Mouse (Mus musculus): ENCODE data around the gene Xpc.

Xpc gene

GRCm38 (mm10) chr6:91515545-91516449, at the start of gene Xpc, which contains the start of gene Lsm3:
Gene Xpc (minus strand): TSS chr6:91515888.
Gene Lsm3 (plus strand): TSS chr6:91515928.
- in situ Hi-C loops (cut with MboI, MseI): loop anchor here in 1 of 2 experiments (5.0 kb wide), 1 partner anchor 73 kb away; no protein-coding TSS in a partner anchor

GRCm38 (mm10) chr6:91563031-91563430, 47.3 kb upstream of the Xpc start:
- in situ Hi-C loops (cut with MboI, MseI): no loop called here

GRCm38 (mm10) chr6:91560186-91560585, 44.5 kb upstream of the Xpc start:
- in situ Hi-C loops (cut with MboI, MseI): no loop called here

- in situ Hi-C loops (cut with MboI, MseI): no loop called here
Measured at GRCm38 (mm10) chr6:91559371-91559770, 43.7 kb upstream of the Xpc start.

GRCm38 (mm10) chr6:91558565-91558964, 42.9 kb upstream of the Xpc start:
- in situ Hi-C loops (cut with MboI, MseI): no loop called here

- in situ Hi-C loops (cut with MboI, MseI): no loop called here
Measured at GRCm38 (mm10) chr6:91552693-91553092, 37.0 kb upstream of the Xpc start.

- in situ Hi-C loops (cut with MboI, MseI): no loop called here
Measured at GRCm38 (mm10) chr6:91551671-91552070, 36.0 kb upstream of the Xpc start.

- in situ Hi-C loops (cut with MboI, MseI): no loop called here
Measured at GRCm38 (mm10) chr6:91549621-91550020, 33.9 kb upstream of the Xpc start.

GRCm38 (mm10) chr6:91547313-91547712, 31.6 kb upstream of the Xpc start:
- in situ Hi-C loops (cut with MboI, MseI): no loop called here

- in situ Hi-C loops (cut with MboI, MseI): no loop called here
Measured at GRCm38 (mm10) chr6:91546241-91546884, 30.7 kb upstream of the Xpc start.

- in situ Hi-C loops (cut with MboI, MseI): no loop called here
Measured at GRCm38 (mm10) chr6:91543056-91543455, 27.4 kb upstream of the Xpc start.

- in situ Hi-C loops (cut with MboI, MseI): no loop called here
Measured at GRCm38 (mm10) chr6:91541276-91541675, 25.6 kb upstream of the Xpc start.

- in situ Hi-C loops (cut with MboI, MseI): no loop called here
Measured at GRCm38 (mm10) chr6:91536047-91536765, 20.5 kb upstream of the Xpc start.

- in situ Hi-C loops (cut with MboI, MseI): no loop called here
Measured at GRCm38 (mm10) chr6:91535231-91535630, 19.5 kb upstream of the Xpc start.

GRCm38 (mm10) chr6:91534268-91534667, 18.6 kb upstream of the Xpc start:
- in situ Hi-C loops (cut with MboI, MseI): no loop called here

GRCm38 (mm10) chr6:91533771-91534170, 18.1 kb upstream of the Xpc start:
- in situ Hi-C loops (cut with MboI, MseI): no loop called here

GRCm38 (mm10) chr6:91533359-91533758, 17.7 kb upstream of the Xpc start:
- in situ Hi-C loops (cut with MboI, MseI): no loop called here

GRCm38 (mm10) chr6:91532661-91533060, 17.0 kb upstream of the Xpc start:
- in situ Hi-C loops (cut with MboI, MseI): no loop called here

GRCm38 (mm10) chr6:91531276-91531675, 15.6 kb upstream of the Xpc start:
- in situ Hi-C loops (cut with MboI, MseI): no loop called here

GRCm38 (mm10) chr6:91530673-91531072, 15.0 kb upstream of the Xpc start:
- in situ Hi-C loops (cut with MboI, MseI): no loop called here

- in situ Hi-C loops (cut with MboI, MseI): loop anchor here (5.0 kb wide), 2 partner anchors 214 to 219 kb away; no protein-coding TSS in a partner anchor
Measured at GRCm38 (mm10) chr6:91528265-91528664, 12.6 kb upstream of the Xpc start.
